Mouse (Mus musculus) spleen, adult 2 months (tissue): ENCODE measurements at regions not wholly inside any gene's neighbourhood (a gene's known extent, or its start where the extent isn't known, plus 50 kb on each side); places are given as distances from the start of the nearest gene placed in this dataset.

Experiments
- DNase-seq, 2 experiments: peaks; one replicate each; pipeline versions ENCODE4 v3.0.0 to v3.0.0-alpha.2; 2012 to 2021; ENCODE audit warnings: low spot score in 2 of 2, low read depth in 1 of 2
- H3K27ac ChIP-seq: fragments of 200-500 bp; 2 replicates; pipeline ENCODE4 v1.5.1; 2012; ENCODE audit warnings: low read length, inconsistent platforms; ENCODE audit not compliant: insufficient read depth
- H3K27me3 ChIP-seq: fragments of 200-500 bp; 2 replicates; pipeline ENCODE4 v1.6.1; 2012; ENCODE audit warnings: mild to moderate bottlenecking, moderate library complexity, low read length, inconsistent platforms; ENCODE audit not compliant: control insufficient read depth, insufficient read depth
- H3K36me3 ChIP-seq: fragments of 200-500 bp; 2 replicates; pipeline ENCODE4 v1.6.1; 2012; ENCODE audit warnings: mild to moderate bottlenecking, low read length, inconsistent platforms; ENCODE audit not compliant: control insufficient read depth, insufficient read depth
- H3K4me1 ChIP-seq: fragments of 200-500 bp; 2 replicates; pipeline ENCODE4 v1.6.1; 2011; ENCODE audit warnings: inconsistent platforms; ENCODE audit not compliant: control insufficient read depth, insufficient read depth, insufficient read length
- H3K4me3 ChIP-seq: fragments of 200-500 bp; 2 replicates; pipeline ENCODE4 v1.5.1; 2011; ENCODE audit warnings: mild to moderate bottlenecking, inconsistent platforms; ENCODE audit not compliant: insufficient read depth, insufficient read length; ENCODE audit errors: extremely low read depth
- CTCF ChIP-seq: fragments of 200-500 bp; IDR thresholded peaks from 2 replicates; pipeline ENCODE4 v1.5.1; 2011; ENCODE audit warnings: mild to moderate bottlenecking, inconsistent platforms; ENCODE audit not compliant: insufficient read depth, insufficient read length, insufficient replicate concordance; ENCODE audit errors: extremely low read depth
- POLR2A ChIP-seq: fragments of 200-500 bp; IDR thresholded peaks from 2 replicates; pipeline ENCODE4 v1.6.1; 2011; ENCODE audit warnings: low read depth, low read length, inconsistent platforms
- WGBS: fragments of 180-500 bp; shearing (Covaris S2); methylation state at CpG from one replicate; pipeline ENCODE4 v1.1.7; 2018; 5-methylcytosine and 5-hydroxymethylcytosine counted together

- DNase-seq = no peak
- H3K4me3 ChIP-seq = no peak overlapping the region
- H3K27me3 ChIP-seq = no peaks in the 10 kb centered on the region
- TF ChIP-seq POLR2A (no peak), CTCF (no peak)
- H3K27ac ChIP-seq = no peak overlapping the region
- H3K36me3 ChIP-seq = no peaks in the 10 kb centered on the region
- H3K4me1 ChIP-seq = no peaks in the 10 kb centered on the region
- WGBS = 91% methylated on average over 12 of the region's 12 CpGs
Observed at GRCm38 (mm10) chr8:103884873-103885780, 216.3 kb upstream of the Cdh5 start.

- no peak overlapping the region for H3K4me3 ChIP-seq
- DNase-seq = no peak
- no peaks in the 10 kb centered on the region for H3K36me3 ChIP-seq
- no peak overlapping the region for H3K27ac ChIP-seq
- no peaks in the 10 kb centered on the region for H3K4me1 ChIP-seq
- TF ChIP-seq POLR2A = no peak
- no peak for TF ChIP-seq CTCF
- H3K27me3 ChIP-seq = no peaks in the 10 kb centered on the region
- 85% methylated on average over 6 of the region's 6 CpGs for WGBS
Observed at GRCm38 (mm10) chr8:103894589-103894988, 206.8 kb upstream of the Cdh5 start.

GRCm38 (mm10) chr8:103895132-103895531, 206.3 kb upstream of the Cdh5 start:
- Histone ChIP-seq H3K27me3 (no peaks in the 10 kb centered on the region), H3K4me1 (no peaks in the 10 kb centered on the region), H3K27ac (no peak overlapping the region), H3K4me3 (no peak overlapping the region), H3K36me3 (no peaks in the 10 kb centered on the region)
- TF ChIP-seq POLR2A = no peak
- TF ChIP-seq CTCF = no peak
- DNase-seq = no peak
- 85% methylated on average over 6 of the region's 6 CpGs for WGBS

- no peaks in the 10 kb centered on the region for H3K27me3 ChIP-seq
- no peaks in the 10 kb centered on the region for H3K36me3 ChIP-seq
- 76% methylated on average over 7 of the region's 7 CpGs for WGBS
- DNase-seq = no peak
- H3K4me3 ChIP-seq = no peak overlapping the region
- H3K27ac ChIP-seq = no peak overlapping the region
- H3K4me1 ChIP-seq = no peaks in the 10 kb centered on the region
- TF ChIP-seq POLR2A (no peak), CTCF (no peak)
Observed at GRCm38 (mm10) chr8:103897463-103897862, 204.0 kb upstream of the Cdh5 start.

GRCm38 (mm10) chr8:103902516-103902915, 198.9 kb upstream of the Cdh5 start:
- 70% methylated on average over 1 of the region's 1 CpGs for WGBS
- Histone ChIP-seq H3K4me3 (no peak overlapping the region), H3K36me3 (no peaks in the 10 kb centered on the region), H3K27me3 (no peaks in the 10 kb centered on the region), H3K27ac (no peak overlapping the region), H3K4me1 (no peaks in the 10 kb centered on the region)
- TF ChIP-seq POLR2A (no peak), CTCF (no peak)
- DNase-seq = no peak

GRCm38 (mm10) chr8:103903635-103904034, 197.8 kb upstream of the Cdh5 start:
- no peak overlapping the region for H3K4me3 ChIP-seq
- H3K36me3 ChIP-seq = no peaks in the 10 kb centered on the region
- TF ChIP-seq CTCF (no peak), POLR2A (no peak)
- H3K4me1 ChIP-seq = no peaks in the 10 kb centered on the region
- H3K27me3 ChIP-seq = no peaks in the 10 kb centered on the region
- no peak for DNase-seq
- 77% methylated on average over 5 of the region's 5 CpGs for WGBS
- no peak overlapping the region for H3K27ac ChIP-seq

- 82% methylated on average over 4 of the region's 4 CpGs for WGBS
- no peak for DNase-seq
- Histone ChIP-seq H3K4me1 (no peaks in the 10 kb centered on the region), H3K4me3 (no peak overlapping the region), H3K27me3 (no peaks in the 10 kb centered on the region), H3K36me3 (no peaks in the 10 kb centered on the region), H3K27ac (no peak overlapping the region)
- TF ChIP-seq POLR2A (no peak), CTCF (no peak)
Observed at GRCm38 (mm10) chr8:103907662-103908061, 193.8 kb upstream of the Cdh5 start.
